Mouse (Mus musculus) brain, embryonic 14.5 days (tissue): ENCODE measurements around the gene Pfdn2.

ENCODE experiments used
- CTCF ChIP-seq: fragments of 200-500 bp; IDR thresholded peaks from 2 replicates; pipeline ENCODE4 v1.5.1; 2012; ENCODE audit warnings: inconsistent platforms, mild to moderate bottlenecking, moderate library complexity, borderline replicate concordance; ENCODE audit not compliant: insufficient read depth, insufficient read length; ENCODE audit errors: extremely low read depth
- POLR2A ChIP-seq: fragments of 200-500 bp; IDR thresholded peaks from 2 replicates; pipeline ENCODE4 v1.6.1; 2012; ENCODE audit warnings: mild to moderate bottlenecking, inconsistent platforms, borderline replicate concordance; ENCODE audit not compliant: poor library complexity, insufficient read depth, insufficient read length, severe bottlenecking; ENCODE audit errors: extremely low read depth

DNA sequence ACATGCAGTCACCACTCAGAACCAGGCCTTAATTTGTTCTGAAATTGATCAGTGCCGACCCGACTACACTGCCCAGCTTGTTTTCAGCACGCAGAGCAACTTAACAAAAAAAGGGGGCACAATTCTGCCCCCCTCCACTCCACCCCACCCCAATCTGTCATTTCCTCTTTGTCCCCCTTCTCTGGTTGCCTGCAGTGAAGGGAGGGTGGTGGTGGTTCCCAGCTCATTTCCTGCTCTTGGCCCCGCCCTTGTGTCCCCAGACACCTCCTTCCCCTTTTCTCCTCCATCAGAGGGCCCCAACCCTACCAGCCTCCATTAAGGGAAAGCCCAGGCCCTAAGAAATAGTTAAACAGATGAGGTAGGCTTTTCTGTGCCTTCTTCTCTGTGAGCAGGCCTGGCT, 44.6 kb downstream of the Pfdn2 start:
- TF ChIP-seq CTCF (no peak), POLR2A (no peak)
